Mouse (Mus musculus): ENCODE results near the gene Pla2g7.

DNA sequence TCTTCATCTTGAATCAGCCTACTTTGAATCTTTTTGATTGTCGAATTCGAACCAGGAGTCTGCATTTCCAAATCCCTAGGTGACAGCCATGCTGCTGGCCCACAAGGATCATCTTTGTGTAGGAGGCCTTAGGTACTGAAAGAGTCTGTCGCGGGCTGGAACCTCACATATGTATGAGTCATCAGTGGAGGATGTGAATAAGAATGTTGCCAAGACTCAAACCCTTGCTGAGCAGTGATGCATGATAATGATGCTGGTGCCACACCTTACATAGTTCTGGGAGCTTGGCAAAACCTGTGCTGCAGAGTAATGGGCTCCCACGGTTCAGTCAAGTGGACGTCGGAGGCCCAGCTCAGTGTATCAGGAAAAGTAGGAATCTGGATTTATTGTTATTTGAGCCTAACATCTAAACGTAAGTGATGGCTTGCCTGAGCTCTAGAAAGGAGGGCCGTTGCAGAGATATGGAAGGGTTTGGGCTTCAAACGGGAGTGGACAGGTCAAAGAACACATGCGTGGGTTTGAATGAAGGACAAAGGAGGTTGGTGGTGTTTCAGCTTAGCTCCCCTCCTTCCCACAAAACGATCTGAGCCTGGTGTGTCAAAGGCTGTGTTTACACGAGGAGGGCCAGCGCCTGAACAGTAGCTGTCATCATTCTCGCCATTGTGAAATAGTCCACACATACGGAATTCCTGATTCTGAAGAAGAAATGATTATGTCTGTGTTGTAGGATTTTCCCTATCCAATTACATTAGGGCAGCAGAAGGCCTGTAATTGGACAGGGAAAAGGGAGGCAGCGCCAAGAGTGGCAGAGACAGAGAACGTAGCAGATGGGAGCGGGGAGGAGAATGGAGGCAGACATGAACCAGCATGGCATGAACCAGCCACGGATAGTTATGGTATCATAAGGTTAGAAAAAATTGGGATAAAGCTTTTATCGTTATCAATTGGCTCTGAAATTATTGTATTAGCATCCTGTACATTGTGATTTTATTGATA lies 24.7 kb downstream of the Pla2g7 start:
- TF ChIP-seq CTCF (IDR thresholded peaks at IDR 0.05; ENCODE audit: borderline replicate concordance, insufficient read depth, low read length) = no peak
- TF ChIP-seq POLR2A (IDR thresholded peaks at IDR 0.05; ENCODE audit: low read depth, low read length) = no peak

All from embryonic fibroblast, embryonic 13.5 days (primary cell).